Mouse (Mus musculus) liver, adult 2 months (tissue): ENCODE results near the gene Gclc.

ENCODE experiments used
- CTCF ChIP-seq: fragments of 200-500 bp; IDR thresholded peaks from 2 replicates; pipeline ENCODE4 v1.5.1; 2011; ENCODE audit warnings: low read depth, low read length, control low read depth
- POLR2A ChIP-seq: fragments of 200-500 bp; IDR thresholded peaks from 2 replicates; pipeline ENCODE4 v1.6.1; 2011; ENCODE audit warnings: low read length, control low read depth; ENCODE audit not compliant: insufficient read depth; ENCODE audit errors: extremely low read depth

GRCm38 (mm10) chr9:77726018-77726684 is 28.2 kb upstream of the Gclc start:
- TF ChIP-seq POLR2A (no peak), CTCF (no peak)
